Mouse (Mus musculus) hematopoietic stem cell, adult 5-6 weeks (primary cell): ENCODE measurements around the gene Zfp426. TPM values are rescaled to one million over a fixed set of nuclear protein-coding genes. Genes with fewer than 3 reads are reported as not detected.
A peak's percentile ranks its signal among the peaks of the same experiment; 100 is the strongest.

ENCODE experiments used
- ATAC-seq, 2 experiments: fragments of 125-278 bp in 1 of 2; replicated peaks in 1 of 2; 2 replicates each; pipeline ENCODE4 v1.8.0; 2016 to 2017; ENCODE audit warnings: inconsistent platforms in 2 of 2, mild to moderate bottlenecking in 2 of 2, moderate number of reproducible peaks in 2 of 2, low read depth in 1 of 2, moderate TSS enrichment in 1 of 2; ENCODE audit not compliant: low FRiP score in 2 of 2, poor library complexity in 2 of 2, severe bottlenecking in 2 of 2, insufficient read depth in 1 of 2, low TSS enrichment in 1 of 2
- total RNA-seq: library from RNA; stranded (forward); fragments of 172-1452, 232-1000 nt; gene quantifications from 2 replicates; pipeline ENCODE4 v1.2.3, GENCODE M21; 2017

The Zfp426 gene
- 24.3 and 33.7 TPM in 2 replicates for total RNA-seq

DNA sequence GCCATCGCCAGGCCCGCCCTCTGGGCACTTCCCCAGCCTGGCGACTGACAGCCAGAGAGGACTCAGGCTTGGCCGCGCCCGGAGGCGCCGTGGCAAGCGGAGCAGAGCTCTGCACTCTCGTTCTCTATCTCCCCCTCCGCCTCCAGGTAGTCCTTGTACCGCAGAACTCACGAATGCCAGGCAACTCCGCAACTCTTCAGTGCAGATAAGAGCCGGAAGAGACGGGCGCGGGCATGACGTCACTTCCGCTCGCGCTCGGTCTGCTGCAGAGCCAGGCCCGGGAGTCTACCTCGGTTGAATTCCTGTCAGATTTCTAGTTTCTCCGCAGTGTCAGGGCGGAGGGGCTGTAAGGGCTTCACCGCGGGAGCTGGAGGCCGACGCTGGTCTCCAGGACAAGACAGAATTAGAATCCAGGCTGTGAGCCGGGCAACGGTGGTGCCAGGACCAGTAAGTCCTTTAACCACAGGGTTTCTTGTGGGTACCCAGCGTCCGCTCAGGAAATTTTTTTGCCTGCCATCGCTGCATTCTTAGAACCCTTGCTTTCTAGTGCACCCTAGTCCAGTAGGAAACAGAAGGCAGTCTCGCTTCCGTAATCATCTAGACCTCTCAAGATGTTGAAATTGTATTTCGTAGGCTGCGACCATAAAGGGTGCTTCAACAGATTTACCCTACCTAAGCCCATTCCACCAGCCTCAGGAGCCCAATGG, at the start of gene Zfp426:
Zfp426 (minus strand) TSS at position 220 of the 707 bp plus-strand sequence.
- ATAC-seq = peak; percentile 90 to 93

DNA sequence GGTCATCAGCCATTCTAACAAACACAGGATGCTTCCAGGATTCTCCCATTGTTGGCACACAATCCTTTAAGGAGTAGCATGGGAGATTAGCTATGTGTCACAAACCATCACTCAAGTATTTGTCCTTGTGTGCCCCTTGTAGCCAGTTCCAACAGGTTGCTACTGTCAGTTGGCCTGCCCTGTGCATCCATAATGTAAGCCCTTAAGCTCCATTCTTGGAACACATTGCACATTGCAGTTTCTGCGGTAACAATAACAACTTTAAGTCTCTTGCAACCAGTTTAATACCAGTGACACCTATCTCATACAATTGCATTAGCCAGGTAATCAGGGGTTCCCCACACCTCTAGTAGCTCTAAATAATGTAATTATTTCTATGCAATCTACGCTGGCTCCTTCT, 44.1 kb upstream of the Zfp426 start:
- no peak for ATAC-seq

DNA sequence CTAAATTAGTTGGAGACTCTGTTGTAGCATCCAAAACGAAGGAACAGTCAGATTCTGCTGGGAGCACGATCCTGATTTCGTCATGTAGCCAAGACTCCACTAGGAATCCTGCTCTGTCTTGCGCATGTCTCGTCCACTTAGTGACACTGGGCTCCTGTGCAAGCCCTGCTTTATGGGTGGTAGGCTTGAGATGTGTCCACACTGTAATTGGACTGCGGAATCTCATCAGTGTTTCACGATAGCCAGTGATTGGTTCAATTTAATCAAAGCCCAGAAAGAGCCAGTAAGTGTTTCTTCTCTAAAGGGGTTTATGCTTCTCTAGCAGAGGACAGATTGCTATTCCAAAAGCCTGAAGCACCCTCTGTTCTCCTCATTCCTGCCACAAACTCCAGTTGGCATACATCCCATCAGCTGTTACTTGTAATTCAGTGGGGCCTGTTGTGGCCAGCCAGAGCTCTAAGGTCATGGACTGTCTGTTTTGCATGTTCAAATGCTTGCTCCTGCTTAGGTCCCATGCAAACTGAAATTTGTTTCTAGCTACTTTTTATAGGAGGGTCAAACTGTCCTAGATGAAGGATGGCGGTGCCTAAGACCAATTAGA, 41.9 kb upstream of the Zfp426 start:
- ATAC-seq = no peak

DNA sequence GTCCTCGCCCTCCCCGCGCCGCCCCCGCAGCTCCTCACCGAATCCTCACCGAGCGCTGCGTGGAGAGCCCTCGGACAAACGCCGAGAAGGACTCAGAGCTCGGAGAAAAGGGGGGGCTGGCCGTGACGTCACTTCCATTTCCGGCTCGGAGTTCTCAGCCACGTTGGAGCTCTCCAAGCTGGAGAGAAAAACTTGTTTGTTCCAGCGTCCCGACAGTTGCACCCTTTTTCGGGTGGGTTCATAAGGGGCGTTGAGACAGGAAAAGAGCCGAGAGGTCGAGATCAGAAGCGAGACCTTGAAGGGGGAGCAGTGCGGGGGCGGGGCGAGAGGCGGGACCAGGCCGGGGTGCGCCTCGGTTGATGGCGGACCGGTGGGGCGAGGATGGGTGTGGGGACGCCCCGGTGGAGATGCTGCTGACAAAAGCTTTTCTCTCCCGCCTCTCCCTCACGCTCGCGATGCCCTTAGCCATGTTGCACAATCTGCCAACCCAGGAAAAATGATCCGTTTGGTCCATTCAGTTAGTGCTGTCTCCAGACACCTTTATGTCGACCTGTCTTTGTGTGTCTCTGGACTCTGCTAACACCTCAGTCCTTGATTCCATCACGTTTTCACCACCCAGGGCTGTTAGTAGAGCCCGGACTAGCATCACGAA, 28.9 kb upstream of the Zfp426 start, which contains the start of gene Zfp266:
Zfp266 (minus strand) TSS at position 112 of the 652 bp plus-strand sequence.
- peak; percentile 90 to 92 for ATAC-seq

DNA sequence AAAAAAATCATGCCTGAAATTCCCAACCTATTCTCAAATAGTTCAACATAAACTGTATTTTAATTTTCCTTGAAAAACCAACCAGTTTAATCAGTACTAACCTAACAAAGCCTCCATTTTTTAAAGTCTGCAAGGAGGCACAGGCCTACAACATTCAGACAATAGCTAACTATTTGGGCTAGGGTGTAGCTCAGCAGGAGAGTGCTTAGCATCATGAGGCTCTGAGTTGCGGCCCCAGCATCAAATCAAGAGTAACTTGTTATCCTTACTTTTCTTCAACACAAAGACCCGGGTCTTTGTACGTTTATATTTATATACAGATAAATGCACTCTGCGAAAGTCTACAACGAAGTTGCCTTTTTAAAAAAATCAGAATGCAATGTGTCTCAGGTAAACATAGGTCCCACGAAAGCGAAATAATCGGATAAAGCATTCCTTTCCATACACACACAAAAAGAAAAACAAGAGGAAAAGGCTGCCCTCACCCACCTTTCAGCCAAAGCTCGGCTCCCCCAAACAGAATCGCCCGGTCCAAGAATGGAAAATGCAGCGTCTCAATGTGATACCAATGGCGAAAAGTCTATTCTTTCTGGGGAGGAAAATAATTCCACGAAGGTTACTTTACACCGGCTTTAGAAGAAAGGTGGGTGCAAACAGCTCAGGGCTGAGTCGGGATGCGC, 28.1 kb upstream of the Zfp426 start:
- no peak for ATAC-seq

DNA sequence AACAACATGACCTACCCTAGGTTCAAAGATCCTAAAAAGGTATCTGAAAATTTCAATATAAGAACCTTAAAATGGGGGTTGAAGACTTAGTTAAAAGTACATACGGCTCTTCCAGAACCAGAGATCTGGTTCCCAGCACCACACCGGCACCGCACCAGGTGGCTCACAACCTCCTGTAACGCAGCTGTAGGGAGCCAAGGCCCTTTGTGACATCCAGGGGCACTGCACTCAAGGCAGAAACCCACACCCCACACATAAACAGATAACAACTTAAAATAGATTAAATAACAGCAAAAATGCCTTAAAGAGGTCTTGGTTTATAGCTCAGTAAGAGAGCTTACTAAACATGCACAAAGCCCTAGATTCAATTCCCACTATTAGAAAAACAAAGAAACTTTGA, 27.4 kb upstream of the Zfp426 start:
- no peak for ATAC-seq

DNA sequence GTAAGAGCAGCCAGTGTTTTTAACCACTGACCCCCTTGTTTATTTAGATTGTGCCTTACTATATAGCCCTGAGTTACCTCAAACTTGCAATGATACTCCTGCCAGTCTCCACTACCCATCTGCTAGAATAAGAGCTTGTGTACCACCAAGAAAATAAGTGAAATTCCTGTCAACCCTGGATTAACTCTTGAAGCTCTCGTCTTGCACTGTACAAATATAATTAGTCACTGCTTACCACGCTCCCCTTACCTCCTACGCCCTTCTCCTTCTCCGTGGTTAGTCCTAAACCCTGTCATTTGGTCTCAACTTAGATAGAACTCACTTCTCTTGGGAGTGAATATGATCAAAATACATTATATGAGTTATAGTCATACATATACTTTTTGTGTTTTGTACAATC, 26.2 kb upstream of the Zfp426 start:
- no peak for ATAC-seq

DNA sequence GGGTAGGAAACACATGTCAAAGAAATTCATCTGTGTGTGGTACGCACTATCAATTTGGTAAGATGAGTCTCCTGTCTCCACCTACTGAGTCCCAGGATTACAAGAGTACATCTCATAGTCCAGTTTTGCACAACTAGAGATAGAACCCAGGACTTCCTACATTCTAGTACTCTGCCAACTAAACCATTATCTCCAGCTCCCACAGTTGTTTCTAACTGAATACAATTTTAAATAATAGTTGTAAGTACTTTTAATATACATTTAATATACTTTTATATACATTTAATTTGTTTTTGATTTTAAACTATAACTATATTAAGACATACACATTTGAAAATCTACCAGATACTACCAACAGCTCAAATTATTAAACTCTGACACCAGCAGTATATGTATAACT, 25.2 kb upstream of the Zfp426 start:
- no peak for ATAC-seq

DNA sequence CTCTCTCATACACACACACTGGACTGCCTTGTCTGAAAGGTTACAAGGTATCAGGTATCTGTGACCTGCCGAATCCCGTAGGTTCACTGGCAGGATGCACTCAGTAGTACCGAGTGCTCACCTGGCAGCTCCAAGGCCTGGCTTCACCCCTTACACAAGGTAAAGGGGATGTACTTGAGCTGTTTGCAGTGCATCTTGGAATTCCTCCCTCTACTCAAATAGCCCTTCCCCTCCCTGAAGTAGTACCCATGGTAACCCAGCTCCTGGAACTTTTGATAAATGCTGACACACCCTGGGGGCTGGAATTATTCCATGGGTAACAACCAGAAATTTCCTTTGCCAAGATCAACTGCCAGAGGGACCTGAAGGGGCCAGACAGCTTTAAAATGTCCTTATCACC, 21.5 kb upstream of the Zfp426 start:
- ATAC-seq = no peak

DNA sequence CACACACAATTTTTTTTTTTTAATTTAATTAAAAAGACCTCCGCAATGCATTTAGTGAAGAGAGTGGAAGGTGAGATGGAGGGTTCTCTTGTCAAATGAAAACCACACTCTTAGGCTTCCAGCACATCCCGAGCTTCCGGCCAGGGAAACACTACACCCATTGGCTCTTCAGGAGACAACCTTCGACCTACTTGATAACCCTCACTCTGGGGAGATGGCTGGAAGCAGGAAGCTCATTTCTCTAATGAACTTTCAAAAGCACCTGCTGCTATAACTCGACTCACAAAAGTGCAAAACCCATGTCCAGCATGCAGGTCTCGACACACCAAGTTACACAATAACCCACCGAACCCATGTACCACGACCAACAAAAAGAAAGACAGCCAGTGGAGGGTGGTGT, 20.2 kb upstream of the Zfp426 start:
- no peak for ATAC-seq

DNA sequence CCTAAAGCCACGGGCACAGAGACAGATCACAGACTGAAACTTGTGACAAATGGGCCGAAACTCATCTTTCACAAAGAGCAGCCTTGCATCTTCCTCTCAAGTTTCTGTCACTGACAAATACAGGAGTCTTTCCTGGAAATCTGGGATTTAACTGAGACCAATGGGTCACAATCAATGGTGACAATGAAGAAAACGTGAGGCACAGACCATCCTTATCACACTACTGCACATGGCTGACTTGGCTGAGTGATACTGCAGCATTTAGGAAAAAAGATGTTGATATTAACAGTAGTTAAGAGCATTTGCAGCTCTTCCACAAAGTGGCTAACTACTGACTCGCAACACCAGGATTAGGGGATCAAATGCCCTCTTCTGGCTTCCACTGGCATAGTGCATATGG, 19.1 kb upstream of the Zfp426 start:
- no peak for ATAC-seq

DNA sequence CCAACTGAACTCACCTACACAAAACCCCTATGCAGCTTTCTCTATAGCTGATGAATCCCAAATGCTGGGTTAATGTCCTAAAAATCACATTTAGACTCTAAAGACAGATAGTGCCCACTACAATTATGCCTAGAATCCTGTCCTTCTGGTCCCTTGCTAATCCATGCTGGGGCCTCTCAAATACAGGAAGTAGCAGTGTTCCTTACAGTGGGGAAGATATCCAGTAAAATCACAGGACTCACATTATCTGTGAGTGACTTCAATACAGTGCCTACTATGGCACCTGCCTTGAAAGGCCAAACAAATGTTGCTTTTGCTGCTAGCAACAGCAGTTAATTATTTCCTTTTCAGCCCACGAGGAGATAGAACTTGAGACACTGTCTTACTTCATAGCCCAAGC, 17.8 kb upstream of the Zfp426 start:
- no peak for ATAC-seq

DNA sequence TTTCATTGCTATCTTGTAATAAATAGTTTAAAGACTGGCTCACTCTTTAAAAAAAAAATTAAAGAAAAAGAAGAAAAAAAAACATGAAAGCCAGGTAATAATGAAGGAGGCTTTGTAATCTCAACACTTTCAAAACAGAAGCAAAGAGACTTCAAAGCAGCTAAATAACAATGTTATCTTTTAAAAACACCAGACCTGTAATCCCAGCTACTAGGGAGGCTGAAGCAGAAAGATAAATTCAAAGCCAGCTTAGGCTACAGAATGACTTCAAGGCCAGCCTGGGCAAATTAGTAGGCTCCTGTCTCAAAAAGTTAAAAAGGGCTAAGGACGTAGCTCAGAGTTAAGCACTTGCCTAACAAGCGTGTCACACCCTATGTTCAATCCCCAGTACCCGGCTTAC, 17.1 kb upstream of the Zfp426 start:
- no peak for ATAC-seq

DNA sequence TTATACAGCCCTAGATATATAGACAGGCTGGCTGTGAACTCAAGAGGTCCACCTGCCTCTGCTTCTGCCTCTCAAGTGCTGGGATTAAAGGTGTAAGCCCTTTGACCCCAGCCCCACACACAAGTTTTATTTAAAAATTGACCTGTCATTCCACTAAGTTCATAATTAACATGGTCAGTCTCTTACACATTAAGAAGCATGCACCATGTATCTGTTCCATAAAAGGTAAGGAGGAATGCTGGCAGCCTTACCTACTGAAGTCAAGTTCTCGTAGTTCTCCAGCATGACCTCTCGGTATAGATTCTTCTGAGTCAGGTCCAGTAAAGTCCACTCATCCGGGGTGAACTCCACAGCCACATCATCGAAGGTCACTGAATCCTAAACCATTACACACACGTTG, 12.3 kb upstream of the Zfp426 start:
- ATAC-seq = no peak

DNA sequence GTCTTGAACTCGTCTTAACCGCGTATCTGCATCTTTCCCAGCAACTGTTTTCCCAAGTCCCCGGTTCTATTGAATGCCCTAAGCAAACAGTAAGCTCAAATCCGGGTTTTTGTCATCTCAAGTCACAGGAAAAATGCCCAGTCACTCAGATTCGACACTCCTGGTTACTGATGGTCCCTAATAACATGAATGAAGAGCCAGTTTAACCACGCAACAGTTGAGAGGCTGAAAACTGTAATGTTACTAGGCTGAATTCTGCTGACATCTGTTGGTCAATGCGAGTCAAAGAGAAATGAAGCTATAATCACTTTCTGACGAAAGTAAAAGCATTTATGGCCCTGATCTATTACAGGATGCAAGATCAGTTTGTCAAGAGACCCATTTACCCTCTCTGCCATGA, 735 bp upstream of the Zfp426 start:
- ATAC-seq = peak in 1 of 2 experiments; percentile 29; a peak in 2 of 4 replicates

DNA sequence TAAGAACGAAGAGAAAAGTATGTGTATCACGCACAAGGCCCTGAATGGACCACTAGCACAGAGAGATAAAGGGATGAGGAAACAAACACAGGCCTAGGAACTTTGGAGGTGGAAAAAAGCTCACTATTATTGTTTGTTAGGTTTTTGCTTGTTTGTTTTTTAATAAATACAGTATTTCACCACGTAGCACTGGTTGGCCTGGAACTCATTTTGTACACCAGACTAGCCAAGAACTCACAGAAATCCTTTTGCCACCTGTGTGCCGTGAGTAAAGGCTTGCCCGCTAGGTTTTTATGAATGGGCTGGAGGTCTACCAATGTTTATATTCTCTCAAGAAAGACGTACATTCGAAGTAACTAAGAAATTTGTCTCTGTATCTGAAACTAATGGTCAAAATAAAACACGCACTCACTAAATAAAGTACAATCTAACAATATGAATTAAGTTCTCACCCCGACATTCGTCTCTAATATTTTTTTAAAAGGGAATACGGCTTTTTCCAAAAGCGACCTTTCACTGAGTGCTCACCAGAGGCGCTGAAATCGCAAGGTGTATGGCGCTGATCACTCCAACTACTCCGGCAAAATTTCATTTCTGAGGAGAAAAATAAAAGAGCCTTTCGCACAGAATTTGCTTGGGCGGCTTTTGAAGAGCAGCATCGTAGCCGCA, 554 bp downstream of the Zfp426 start:
- ATAC-seq = no peak

DNA sequence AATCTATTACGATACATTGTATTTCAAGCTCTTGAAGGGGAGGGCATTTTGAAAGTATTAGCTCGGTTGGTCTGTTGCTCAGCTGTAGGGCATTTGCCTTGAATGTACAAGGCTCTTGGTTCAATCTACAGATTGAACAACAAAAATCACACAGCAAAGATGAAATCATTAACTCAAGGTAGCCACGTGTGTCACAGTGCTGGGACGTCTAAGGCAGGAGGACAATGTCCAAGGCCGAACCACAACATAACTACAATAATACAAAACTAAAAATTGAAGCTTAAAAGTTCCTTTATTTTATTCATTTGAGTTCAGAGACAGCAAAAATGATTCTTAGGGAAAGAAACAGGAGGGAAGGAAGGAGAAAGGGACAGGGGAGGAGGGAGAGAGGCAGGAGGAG, 3.0 kb downstream of the Zfp426 start:
- no peak for ATAC-seq

DNA sequence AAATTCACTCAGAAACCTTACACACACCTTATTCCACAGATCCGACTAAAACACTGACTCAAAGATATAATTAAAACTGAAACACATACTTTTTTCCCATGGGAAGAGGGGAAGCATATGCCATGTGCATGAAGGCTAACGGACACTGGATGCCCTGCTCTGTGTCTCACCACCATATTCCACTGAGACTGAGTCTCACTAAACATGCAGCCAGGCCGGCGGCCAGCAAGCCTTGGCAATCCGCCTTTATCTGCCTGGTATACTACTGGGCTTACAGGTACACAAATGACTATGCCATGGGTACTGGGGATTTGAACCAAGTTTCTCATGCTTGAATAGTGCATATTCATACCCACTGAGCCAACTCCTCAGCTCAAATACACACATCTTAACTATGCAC, 13.2 kb downstream of the Zfp426 start:
- no peak for ATAC-seq
